Mouse (Mus musculus) G1E (cell line): ENCODE data around the gene Tent5c.

Experiments used
- CTCF ChIP-seq: IDR thresholded peaks from 2 replicates; pipeline ENCODE4 v1.5.1; 2012; ENCODE audit warnings: low read depth, low read length, inconsistent platforms, mixed read lengths
- GATA1 ChIP-seq: IDR thresholded peaks from 2 replicates; pipeline ENCODE4 v1.6.1; 2012; ENCODE audit warnings: borderline replicate concordance, low read length, inconsistent platforms, mixed read lengths
- GATA2 ChIP-seq: IDR thresholded peaks from 2 replicates; pipeline ENCODE4 v1.6.1; 2012; ENCODE audit warnings: low read depth, low read length, inconsistent platforms, borderline replicate concordance
- POLR2AphosphoS5 ChIP-seq: IDR thresholded peaks from 2 replicates; pipeline ENCODE4 v1.6.1; 2012; ENCODE audit warnings: low read depth, low read length, inconsistent platforms; ENCODE audit not compliant: insufficient replicate concordance
- TAL1 ChIP-seq: conservative IDR thresholded peaks from 2 replicates; pipeline ENCODE4 v1.6.1; 2012; ENCODE audit warnings: low read depth, low read length, inconsistent platforms, mixed read lengths

GRCm38 (mm10) chr3:100507174-100507573 is 18.1 kb upstream of the Tent5c start:
- no peak for TF ChIP-seq GATA1
- no peak for TF ChIP-seq CTCF
- no peak for TF ChIP-seq TAL1
- no peak for TF ChIP-seq POLR2AphosphoS5
- TF ChIP-seq GATA2: no peak
